Mouse (Mus musculus) kidney, adult 9 months (tissue): ENCODE measurements around the gene Xylb.
A peak's percentile ranks its signal among the peaks of the same experiment; 100 is the strongest.

Experiments
- DNase-seq: peaks from one replicate; pipeline ENCODE4 v3.0.0; 2022

Gene Xylb

DNA sequence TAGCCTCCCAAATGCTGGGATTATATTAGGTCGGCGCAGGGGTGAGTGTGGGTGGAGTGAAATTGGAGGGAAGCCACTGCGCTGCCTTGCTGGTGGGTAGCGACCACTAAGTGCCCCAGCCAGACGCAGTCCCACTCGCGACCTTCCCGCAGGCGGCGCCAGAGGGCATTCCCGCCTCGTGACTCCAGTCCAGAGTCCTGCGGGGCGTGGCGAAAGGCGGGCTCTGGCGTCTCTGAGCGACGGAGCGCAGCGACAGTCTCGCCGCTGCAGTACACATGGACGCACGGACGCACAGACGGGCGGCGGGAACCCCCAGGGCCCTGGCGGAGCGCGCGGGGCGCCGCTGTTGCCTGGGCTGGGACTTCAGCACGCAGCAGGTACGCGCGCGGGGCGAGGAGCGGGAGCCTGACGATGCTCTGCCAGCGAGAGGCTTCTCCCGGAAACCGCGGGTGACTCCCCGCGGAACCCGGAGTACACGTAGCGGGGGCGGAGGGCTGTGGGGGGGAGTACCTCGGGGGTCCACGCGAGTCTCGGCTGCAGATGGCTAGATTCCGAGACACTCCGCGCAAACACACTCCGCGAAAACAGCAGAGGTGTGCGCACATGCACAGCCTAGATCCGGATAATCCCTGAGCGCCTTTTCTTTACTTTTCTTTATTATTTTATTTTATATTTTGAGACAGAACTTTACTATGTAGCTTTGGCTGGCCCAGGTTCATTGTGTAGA lies at the start of gene Xylb:
Gene Xylb, plus strand, starts transcription at position 51 of the 727 bp plus-strand sequence.
- DNase-seq, result peak; percentile 96

- no peak for DNase-seq
Observed at GRCm38 (mm10) chr9:119309067-119309466, 48.1 kb upstream of the Xylb start.

- no peak for DNase-seq
Observed at GRCm38 (mm10) chr9:119313096-119313495, 44.1 kb upstream of the Xylb start.

GRCm38 (mm10) chr9:119318891-119319290 lies 38.3 kb upstream of the Xylb start:
- DNase-seq, result no peak

DNA sequence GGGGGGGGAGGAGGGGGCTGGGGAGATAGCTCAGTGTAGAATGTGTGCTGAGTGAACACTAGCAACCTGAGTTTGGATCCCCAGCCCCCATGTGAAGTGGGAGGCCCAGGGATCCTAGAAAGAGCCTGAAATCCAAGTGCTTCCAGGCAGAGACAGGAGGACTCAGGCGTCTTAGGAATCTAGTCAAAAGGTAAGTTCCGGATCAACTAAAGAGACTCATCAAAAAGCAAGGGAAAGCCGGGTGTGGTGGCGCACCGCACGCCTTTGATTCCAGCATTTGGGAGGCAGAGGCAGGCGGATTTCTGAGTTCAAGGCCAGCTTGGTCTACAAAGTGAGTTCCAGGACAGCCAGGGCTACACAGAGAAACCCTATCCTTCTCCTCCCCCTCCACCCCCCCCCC lies 36.7 kb upstream of the Xylb start:
- no peak for DNase-seq

DNA sequence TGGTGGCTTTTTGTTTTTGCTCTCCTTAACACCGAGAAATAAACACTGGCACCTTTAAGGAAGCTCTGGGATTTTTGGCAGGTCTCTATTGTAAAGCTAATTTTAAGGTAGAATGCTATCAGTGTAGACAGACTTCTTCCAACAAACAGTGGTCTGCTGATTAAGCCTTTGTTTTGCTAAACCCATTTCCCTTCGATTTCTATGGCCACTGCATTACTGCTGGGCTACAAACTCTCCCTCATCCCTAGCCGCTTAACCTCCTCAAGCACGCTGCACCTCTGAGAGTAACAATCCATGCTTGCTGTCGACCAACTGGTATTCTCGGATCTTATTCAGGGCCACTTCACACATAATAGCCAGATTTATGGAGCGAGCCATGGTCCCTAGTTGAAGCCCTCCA lies 36.2 kb upstream of the Xylb start:
- no peak for DNase-seq

GRCm38 (mm10) chr9:119321392-119322229 lies 35.6 kb upstream of the Xylb start:
- DNase-seq, result no peak

- DNase-seq, result peak; percentile 100
Observed at GRCm38 (mm10) chr9:119322289-119323259, 34.6 kb upstream of the Xylb start, which contains the start of gene Oxsr1. Gene Oxsr1, minus strand, starts transcription at chr9:119322427.

GRCm38 (mm10) chr9:119323260-119323645 lies 33.9 kb upstream of the Xylb start:
- no peak for DNase-seq

GRCm38 (mm10) chr9:119324130-119324529 lies 33.1 kb upstream of the Xylb start:
- no peak for DNase-seq

DNA sequence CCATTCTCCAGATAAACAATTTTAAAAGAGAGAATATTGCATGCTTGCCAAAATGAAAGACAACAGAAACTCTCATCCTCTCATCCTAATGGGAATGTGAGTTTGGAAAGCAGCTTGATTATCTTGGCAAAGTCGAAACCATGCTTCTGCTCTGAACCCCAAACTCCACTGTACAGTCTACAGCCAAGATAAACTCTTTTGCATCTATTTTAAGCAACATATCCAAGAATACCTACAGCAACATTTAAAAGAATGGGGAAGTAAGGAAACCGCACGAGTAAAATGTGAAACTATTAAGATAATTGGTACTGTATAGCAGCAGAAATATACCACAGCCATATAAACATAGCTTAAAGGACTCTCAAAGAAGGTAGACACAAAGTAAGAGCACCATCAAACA lies 28.7 kb upstream of the Xylb start:
- DNase-seq, result no peak

DNA sequence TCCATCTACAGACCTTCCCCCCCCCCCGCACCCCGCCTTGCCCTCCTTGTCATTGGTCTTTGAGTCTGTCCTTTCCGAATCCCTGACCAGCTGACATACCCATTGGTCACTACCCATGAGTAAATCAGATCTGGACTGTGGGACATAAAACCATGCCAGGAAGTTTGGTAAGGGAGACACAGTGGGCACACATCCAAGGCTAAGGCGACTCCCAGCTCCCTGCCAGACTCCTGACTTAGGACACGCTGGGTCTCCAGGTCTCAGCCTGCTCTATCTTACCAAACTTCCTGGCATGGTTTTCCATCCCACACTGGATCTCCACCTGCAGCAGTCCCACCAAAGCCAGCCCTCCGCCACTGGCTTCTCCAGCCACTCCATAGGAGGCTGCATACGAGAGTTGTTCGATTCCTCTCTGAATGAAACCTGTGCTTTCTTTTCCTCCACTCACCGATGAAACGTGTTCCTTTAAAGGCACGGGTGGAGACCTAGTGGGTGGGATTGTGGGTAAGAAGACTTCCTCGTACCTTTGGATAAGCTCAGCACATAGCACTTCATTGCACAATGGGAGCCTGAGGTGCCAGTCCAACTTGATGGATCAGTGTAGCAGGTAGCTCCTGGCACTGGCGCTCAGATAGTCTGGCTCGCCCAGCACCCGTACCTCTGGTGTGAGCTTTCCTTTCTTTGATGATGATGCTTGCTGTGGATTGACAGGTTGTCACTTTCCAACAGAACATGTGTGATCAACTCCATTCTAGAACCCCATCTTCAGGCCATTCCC lies 26.8 kb upstream of the Xylb start:
- DNase-seq, result no peak

GRCm38 (mm10) chr9:119334324-119334723 lies 22.9 kb upstream of the Xylb start:
- peak; percentile 68 for DNase-seq

- DNase-seq, result no peak
Observed at GRCm38 (mm10) chr9:119334834-119335233, 22.3 kb upstream of the Xylb start.

DNA sequence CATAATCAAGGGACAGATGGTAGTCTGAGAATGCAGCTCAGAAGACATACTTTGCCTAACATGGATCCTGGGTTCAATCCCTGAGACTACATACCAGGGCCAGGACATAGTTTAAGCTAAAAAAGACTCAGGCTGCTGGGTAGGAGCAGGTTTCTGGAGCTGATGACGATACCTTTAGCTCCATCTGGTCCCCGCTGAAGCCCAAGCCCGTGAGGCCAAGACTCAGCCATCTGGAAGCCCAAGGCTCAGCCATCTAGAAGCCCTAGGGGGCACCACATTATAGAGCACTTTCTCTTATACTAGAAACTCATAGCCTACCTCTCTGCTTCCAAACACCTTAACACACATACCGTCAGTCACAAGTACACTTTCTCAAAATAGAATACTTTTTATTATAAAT lies 21.6 kb upstream of the Xylb start:
- no peak for DNase-seq

DNA sequence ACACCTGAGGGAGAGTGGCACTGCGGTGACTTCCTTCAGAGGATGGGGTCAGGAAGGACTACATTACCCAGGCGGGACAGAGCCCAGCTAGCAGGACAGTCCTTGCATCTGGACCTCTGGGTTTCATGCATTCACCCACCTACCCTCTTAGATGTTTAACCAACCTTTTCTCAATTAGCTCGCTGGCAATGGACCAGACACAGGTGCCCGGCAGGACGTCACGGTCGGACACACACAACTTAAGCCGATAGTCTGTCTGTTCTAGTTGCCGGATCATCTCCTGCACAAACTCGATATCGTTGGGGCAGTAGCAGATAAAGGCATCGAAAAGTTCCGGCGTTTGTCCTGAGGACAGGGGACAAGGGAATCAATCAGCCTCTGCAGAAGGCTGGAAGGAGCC lies 19.3 kb upstream of the Xylb start:
- DNase-seq, result no peak

- no peak for DNase-seq
Observed at GRCm38 (mm10) chr9:119338350-119338749, 18.8 kb upstream of the Xylb start.

- no peak for DNase-seq
Observed at GRCm38 (mm10) chr9:119339106-119339505, 18.1 kb upstream of the Xylb start.

DNA sequence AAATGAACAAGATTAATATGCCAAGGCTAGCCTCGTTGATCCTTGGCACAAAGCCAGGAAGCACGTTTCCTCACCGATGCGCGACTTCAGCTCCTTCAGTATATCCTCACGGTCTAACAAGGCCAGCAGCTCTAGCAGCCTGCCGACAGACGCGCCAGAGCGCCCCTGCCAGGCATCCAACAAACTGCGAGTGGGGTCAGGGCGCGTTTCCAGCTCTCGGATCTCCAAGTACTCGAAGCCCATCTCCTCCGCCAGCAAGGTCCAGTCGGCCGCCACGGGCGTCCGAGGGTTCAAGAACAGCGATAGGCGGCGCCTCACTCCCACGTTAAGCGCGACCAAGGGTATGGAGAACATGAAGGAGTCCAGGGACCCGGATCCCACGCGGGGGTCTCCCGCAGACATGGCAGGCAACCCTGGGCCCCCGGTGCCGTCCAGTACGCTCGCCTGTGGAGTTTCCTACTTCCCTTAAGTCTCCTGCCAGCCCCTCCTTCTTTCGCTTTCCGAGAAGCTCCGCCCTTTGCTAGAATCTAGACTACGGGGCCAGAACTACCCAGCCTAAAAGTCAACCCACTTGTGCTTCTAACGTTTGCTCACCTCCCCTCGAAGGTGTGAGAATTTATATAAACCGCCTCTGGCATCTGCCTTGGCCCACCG lies 17.5 kb upstream of the Xylb start, which contains the start of gene Acaa1a:
Gene Acaa1a, plus strand, starts transcription at position 119 of the 654 bp plus-strand sequence.
- DNase-seq, result peak; percentile 82

DNA sequence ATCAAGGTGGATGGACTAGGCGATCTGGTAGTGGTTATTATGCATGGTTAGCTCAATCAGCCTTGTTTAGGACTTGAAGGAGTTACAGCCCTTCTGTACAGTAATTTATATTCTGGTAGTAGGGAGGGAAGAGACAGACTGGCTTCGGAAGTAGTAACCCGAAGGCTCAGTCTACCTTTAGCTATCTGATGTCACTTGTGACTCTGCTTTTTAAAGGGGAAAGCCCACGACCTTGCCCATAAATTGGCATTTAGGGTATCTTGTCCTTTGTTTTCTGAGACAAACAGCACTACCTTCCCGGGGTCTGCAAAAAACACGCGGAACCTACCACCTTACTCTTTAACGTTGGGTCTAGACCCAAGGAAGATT lies 17.0 kb upstream of the Xylb start:
- DNase-seq, result no peak
